Mouse (Mus musculus) yolk sac, embryonic 10.5 days (tissue): ENCODE data around the gene Abat.

Experiments
- DNase-seq: peaks from one replicate; pipeline ENCODE4 v3.0.0-alpha.2; 2017; ENCODE audit warnings: low spot score

Gene Abat

GRCm38 (mm10) chr16:8513236-8513906 is at the start of gene Abat:
Gene Abat, plus strand, starts transcription at chr16:8513429.
- peak; percentile 97 for DNase-seq

GRCm38 (mm10) chr16:8470132-8470531 is 43.1 kb upstream of the Abat start:
- no peak for DNase-seq

GRCm38 (mm10) chr16:8470603-8471481 is 42.4 kb upstream of the Abat start, which contains the start of gene Mettl22:
Gene Mettl22, plus strand, starts transcription at chr16:8470788.
- DNase-seq, result peak; percentile 91

DNA sequence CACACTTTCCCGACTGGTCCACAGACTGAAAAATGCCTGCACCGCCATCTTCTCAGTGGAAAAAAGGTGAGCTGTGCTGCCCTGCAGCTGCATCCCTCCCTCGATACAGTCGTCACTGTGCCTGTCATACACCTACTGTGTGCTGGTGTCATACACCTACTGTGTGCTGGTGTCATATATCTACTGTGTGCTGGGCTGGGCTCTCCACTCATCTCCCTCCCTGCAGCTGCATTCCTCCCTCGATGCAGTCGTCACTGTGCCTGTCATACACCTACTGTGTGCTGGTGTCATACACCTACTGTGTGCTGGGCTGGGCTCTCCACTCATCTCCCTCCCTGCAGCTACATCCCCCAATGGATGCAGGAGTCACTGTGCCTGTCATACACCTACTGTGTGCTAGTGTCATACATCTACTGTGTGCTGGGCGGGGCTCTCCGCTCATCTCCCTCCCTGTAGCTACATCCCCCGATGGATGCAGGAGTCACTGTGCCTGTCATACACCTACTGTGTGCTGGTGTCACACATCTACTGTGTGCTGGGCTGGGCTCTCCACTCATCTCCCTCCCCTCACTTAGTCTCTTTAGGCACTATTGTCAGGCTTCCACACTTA is 25.7 kb upstream of the Abat start:
- DNase-seq, result no peak

GRCm38 (mm10) chr16:8489340-8489739 is 23.9 kb upstream of the Abat start:
- no peak for DNase-seq

DNA sequence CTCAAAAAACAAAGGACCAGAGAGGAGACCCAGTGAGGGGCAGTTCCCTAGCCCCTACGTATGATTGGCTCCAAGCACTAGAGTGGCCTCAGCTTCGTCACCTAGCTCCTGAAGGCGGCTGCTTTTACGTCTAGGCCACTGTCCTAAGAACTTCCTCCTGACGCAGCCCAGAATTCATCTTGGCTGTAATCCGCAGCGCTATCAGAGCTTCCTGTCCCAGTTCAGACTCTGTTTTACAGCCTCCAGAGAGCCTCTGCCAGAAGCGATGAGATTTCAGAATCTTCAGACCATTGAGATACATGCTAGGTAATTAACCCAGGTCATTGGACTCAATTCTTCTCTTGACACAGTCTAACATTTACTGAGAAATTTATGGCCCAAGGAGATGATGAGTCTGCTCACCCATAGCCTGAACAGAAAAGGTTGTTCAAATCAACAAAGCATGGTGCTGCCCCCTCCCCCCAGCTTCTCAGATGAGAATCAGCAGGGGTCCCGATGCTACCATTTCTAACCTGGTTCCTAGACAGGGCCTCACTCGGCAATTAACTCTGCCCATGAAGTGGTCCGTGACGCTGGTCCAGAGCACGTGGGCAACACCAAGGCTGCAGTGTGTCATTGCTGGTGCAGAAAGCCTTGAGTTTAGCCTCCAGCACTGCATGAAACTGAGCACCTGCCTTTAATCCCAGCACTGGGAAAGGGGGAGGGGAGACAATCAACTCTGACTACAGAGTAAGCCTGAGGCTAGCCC is 21.3 kb upstream of the Abat start:
- DNase-seq, result no peak

- DNase-seq, result peak; percentile 29
Observed at GRCm38 (mm10) chr16:8494268-8494667, 19.0 kb upstream of the Abat start.

DNA sequence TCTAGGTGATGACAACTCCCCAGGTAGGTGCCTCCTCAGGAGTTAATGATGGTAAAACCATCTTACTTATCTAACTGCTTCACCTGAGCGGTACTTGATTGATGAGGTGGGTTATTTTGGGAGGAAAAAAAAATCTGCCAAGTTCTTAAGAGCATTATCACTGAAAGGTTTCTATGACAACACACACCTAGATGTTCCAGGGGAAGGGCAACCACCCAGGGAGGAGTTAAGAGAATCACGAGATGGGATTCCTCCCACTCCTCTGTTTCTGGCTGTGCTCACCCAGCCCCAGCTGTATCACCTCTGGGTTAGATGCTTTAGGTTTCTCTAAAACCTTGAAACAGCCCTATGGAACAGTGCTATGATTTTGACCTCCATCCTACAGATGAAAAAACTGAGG is 16.3 kb upstream of the Abat start:
- no peak for DNase-seq

DNA sequence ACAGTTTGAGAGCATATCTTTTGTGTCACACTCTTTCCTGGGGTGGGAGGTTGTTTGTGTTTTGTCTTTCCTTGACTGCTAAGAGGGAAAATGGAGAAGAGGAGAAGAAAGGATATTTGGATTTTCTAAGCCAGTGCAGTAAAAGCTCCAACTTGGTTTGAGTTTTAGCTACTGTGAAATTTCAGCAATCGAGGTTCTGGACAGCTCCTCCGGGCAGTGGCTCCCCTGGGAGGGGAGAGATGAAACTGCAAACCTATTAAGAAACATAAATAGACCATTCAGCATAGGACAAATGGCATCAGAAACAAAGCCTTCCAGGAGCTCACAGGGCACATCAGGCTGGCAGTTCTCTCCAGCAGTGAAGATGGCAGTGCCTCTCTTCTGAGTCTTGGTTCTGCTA is 9.0 kb upstream of the Abat start:
- no peak for DNase-seq

DNA sequence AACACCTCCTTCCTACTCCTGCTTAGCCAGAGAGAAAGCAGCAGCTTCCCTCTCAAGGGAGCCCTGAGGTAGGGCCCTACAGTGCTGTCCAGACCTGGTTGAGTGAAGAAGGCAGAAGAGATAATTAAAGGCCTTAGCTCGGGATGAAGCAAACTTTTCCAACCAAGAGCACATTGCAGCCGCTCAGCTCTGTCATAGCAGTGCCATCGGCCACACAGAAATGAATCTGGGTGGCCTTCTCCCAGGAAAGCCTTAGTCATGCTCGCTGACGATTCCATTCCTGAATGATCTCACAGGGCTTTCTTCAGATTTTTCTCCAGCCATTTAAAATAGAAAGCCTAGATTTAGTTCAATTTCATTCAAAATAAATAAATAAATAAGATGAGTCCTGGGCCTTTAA is 3.3 kb upstream of the Abat start:
- DNase-seq, result no peak

DNA sequence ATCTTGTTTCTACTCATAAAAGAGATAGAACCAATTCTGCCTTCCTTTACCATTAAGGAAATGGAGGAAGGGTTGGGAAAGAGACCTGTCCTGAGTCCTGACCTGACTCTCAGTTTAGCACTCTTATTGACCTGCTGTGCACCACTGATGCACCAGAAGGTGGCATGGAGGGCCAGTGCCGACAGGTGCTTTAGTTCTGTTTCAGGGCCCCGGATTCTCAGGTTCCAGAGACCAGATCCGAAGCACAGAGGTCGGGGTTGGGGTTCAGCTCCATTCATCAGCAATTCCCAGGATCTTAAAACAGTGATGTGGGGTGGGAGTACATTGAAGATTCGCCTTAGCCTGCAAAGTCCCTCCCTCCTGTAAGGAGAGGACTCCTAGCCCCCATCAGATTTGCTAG is 399 bp upstream of the Abat start:
- DNase-seq, result no peak

GRCm38 (mm10) chr16:8514180-8514579 is 951 bp downstream of the Abat start:
- no peak for DNase-seq

DNA sequence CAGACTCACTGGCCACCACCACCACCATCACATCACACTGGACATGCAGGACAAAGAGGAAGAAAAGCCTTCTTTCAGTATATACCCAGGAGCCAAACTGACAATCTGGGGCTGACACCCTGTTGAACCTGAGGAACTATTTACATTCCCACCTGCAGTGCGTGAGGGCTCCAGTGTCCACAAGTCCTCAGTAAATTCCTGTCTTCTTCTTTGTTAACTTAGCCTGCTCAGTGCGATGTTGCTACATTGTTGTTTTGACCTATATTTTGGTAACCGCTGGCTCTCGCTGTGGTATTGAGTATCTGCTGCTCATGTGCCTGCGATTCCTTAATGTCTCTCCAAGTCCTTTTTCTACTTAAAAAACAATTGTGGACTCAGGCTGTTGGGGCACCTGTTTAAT is 7.3 kb downstream of the Abat start:
- DNase-seq, result peak; percentile 43

DNA sequence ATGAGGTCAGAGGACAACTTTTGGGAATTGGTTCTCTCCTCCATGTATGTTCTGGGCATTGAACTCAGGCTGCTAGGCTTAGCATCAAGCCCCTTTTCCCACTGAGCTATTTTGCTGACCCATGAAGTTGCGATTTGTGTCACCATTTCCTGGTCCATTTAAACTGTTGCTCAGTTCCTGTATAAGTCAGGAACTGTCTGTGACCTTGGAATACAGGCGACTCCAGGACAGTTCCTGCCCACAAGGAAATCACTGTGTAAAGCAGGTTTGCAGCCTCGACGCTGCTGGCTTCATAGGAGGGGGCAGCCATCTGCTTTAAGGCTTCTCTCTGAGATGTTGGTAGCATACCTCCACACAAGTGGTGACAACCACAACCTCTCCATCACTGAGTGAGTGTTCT is 8.1 kb downstream of the Abat start:
- no peak for DNase-seq

DNA sequence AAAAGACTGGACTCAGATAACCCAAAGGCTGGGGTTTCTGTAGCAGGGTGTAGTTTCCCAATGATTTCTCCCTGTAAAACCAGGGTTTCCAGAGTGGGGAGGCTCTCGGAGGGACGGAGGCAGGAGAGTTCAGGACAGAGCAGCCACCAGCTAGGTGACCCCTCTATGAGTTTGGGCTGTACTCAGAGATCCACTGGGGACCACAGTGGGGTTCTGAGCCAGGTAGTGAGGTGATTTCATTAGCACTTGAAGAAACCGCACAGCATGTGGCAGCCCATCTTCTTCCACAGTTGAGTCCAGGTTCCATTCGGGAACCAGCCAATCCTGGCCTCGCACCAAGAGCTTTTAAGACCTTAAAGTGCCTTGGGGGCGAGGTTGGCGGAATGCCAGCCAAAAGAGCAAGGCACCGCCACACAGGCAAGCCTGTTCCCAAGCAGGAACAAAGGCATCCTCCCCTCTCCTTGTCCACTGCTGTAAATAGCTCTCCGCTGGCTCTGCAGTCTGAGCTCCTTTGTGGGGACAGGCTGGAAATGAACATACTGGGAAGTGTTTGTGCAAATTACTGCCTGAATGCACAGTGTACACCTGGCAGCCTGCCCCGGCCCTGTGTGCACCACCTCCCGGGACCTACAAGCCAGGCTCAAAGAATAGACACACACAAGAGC is 10.4 kb downstream of the Abat start:
- DNase-seq, result no peak

DNA sequence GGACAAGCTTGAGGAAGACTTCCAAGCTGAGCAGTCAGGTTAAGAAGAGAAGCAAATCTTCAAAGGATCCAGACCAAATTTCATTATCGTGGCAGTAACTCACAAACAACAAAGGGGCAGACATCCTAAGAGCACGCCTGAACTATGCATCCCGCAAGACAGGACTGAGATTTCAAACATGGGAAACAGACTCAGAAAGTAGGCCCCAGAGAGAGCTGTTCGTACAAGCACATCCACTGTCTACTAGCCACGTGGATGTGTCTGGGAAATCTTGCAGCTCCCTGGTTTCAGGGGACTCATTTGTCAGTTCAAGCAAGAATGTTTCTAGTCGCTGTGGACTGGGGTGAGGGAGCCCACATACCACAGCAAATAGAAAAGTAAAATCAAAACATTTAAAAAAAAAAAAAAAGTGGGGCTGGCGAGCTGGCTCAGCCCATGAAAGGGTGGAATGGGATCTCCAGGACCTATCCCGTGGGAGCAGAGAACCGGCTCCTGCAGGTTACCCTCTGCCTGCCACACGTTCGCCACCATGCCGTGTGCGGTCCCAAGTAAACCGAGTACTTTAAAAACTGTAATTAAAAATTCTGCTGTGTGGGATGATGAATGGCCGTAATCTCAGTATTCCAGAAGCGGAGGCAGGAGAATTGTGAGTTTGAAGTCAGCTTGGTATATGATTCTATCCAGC is 11.1 kb downstream of the Abat start:
- DNase-seq, result no peak

DNA sequence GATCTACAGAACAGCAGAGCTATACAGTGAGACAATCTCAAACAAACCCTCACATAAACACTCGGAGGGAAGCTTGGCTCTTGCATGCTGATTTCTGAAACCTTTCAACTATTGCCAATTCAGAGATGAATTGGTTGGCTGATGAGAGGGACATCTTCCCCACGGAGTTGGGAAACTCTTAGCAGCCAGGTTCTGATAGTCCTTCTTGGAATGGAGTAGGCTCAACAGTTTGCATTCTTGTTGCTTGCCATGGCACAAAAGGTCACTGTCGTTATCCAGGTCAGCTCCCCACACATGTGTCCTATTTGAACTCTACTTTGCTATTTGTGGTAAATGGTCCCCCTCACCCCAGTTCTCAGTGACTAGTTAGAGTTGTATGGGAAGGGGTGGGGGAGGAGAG is 12.1 kb downstream of the Abat start:
- DNase-seq, result no peak

DNA sequence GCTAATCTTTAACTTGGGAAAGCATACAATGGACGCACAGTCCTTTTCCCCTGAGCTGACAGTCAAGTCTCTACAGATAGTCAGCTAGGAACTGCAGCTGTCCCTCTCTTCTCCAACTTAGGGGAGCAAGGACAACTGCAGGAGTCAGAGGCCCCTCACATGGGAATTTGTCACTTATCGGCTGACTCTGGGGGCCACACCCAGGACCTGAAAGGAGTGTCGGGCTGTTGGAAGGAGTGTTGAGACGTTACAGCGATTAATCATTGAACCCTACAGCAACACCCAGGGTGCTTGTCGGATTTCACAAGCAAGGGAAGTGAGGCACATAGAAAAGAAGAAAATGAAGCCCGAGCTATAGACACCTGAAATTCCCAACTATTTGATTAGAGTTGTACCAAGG is 12.6 kb downstream of the Abat start:
- DNase-seq, result peak; percentile 77

GRCm38 (mm10) chr16:8529389-8529788 is 16.2 kb downstream of the Abat start:
- no peak for DNase-seq

- no peak for DNase-seq
Observed at GRCm38 (mm10) chr16:8530018-8530417, 16.8 kb downstream of the Abat start.

DNA sequence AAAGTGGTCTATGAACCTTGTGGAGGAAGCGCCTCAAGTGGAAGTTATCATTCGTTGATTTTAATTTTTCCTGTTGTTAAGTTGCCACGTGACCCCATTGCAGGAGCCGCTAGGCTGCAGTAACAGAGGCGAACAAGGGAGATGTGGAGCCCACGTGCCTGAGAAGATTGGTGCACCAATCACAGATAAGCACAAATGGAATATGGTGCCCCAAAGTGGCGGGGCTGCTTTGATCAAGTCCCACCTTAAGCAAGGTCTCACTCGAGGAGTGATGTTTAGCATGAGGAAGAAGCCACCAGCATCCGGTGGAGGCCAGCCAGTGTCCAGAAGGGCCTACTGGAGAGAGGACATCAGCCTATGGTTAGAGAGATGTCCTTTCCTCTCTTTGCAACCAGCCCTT is 19.2 kb downstream of the Abat start:
- no peak for DNase-seq
